14 mouse cellular contexts compared by ENCODE assay signal in genomic region chr15:95963533-95964250, GRCm38 (mm10).
DNase-seq lines count a peak whose midpoint lies in the region; ATAC-seq and TF ChIP-seq lines count a peak whose summit lies in the region.
"Had no signal": no experiment of that assay in that cellular context is flagged by ENCODE, and none has a peak within 500 bp of the region (broad histone marks: within the 10 kb centered on the region; RNA-seq: fewer than 3 reads in every experiment).

No protein-coding gene starts in this region.

- H3K4me2 ChIP-seq in heart, embryonic 11.5 days, result no peak overlapping the region
- H3K4me2 ChIP-seq in CH12.LX (ENCODE audit: insufficient read depth, low read depth, poor library complexity, severe bottlenecking), result peak overlapping the region; percentile 16; the same call in 1 of the 2 replicates
- no peak overlapping the region for H3K4me2 ChIP-seq in forebrain, embryonic 15.5 days (replicated peaks)
- H3K4me2 ChIP-seq: limb, embryonic 13.5 days had no signal

- TF ChIP-seq EP300 in CH12.LX (IDR thresholded peaks at IDR 0.05; ENCODE audit: low read length), result no peak

- ATAC-seq in heart, embryonic 11.5 days (replicated peaks; ENCODE audit: insufficient number of reproducible peaks, low FRiP score, low TSS enrichment), result no peak
- peak; percentile 79 for ATAC-seq in forebrain, embryonic 15.5 days (replicated peaks)
- ATAC-seq in megakaryocyte progenitor cell, adult 5-6 weeks (replicated peaks; ENCODE audit: poor library complexity), result no peak
- no peak for ATAC-seq in megakaryocyte-erythroid progenitor cell, adult 5-6 weeks (replicated peaks; ENCODE audit: low FRiP score, low TSS enrichment, poor library complexity, severe bottlenecking)

- H3K79me2 ChIP-seq in CH12.LX (replicated peaks; ENCODE audit: control insufficient read depth, extremely low read depth, insufficient read depth, poor library complexity, severe bottlenecking), result no peaks in the 10 kb centered on the region

- no peak for TF ChIP-seq CTCF in CH12.LX (conservative IDR thresholded peaks at IDR 0.05 in 1 of 2, IDR thresholded peaks at IDR 0.05 in 1 of 2; ENCODE audit: low read depth in 2 of 2, low read length in 2 of 2)
- TF ChIP-seq CTCF in gastrocnemius, adult 2 months (IDR thresholded peaks at IDR 0.05), result no peak

- H3K4me1 ChIP-seq in heart, embryonic 10.5 days, result peaks cover 20% of the 10 kb centered on the region
- H3K4me1 ChIP-seq in heart, embryonic 11.5 days (ENCODE audit: control insufficient read depth, insufficient read depth, low read length), result peaks cover 9% of the 10 kb centered on the region
- peaks cover 10 to 34% of the 10 kb centered on the region in 2 experiments for H3K4me1 ChIP-seq in CH12.LX (ENCODE audit: control insufficient read depth in 1 of 2, insufficient read depth in 2 of 2)
- H3K4me1 ChIP-seq in forebrain, embryonic 15.5 days, result peaks cover 28% of the 10 kb centered on the region

- no peak for TF ChIP-seq RAD21 in CH12.LX (IDR thresholded peaks at IDR 0.05; ENCODE audit: low read depth, low read length)

- in situ Hi-C loops in CH12.LX (cut with MboI; ENCODE audit: low pct_ligation_motif_present, low pct_unique_long_range_greater_than_20kb, low sequenced_read_pairs), result no loop called here

- H3K9ac ChIP-seq in heart, embryonic 11.5 days (ENCODE audit: low read depth, low read length), result no peak overlapping the region
- H3K9ac ChIP-seq in CH12.LX (ENCODE audit: insufficient read depth, low read depth), result no peak overlapping the region
- no peak overlapping the region for H3K9ac ChIP-seq in forebrain, embryonic 15.5 days (replicated peaks)
- H3K9ac ChIP-seq: limb, embryonic 13.5 days had no signal

- no peak overlapping the region for H3K4me3 ChIP-seq in heart, embryonic 10.5 days
- H3K4me3 ChIP-seq in heart, embryonic 11.5 days (ENCODE audit: low read depth, low read length), result no peak overlapping the region
- no peak overlapping the region for H3K4me3 ChIP-seq in CH12.LX (replicated peaks in 1 of 3; ENCODE audit: low read depth in 2 of 3, low read length in 2 of 3, poor library complexity in 1 of 3)
- no peak overlapping the region for H3K4me3 ChIP-seq in forebrain, embryonic 15.5 days
- no peak overlapping the region for H3K4me3 ChIP-seq in gastrocnemius, adult 2 months
- H3K4me3 ChIP-seq: erythroblast, embryonic 14.5 days; limb, embryonic 13.5 days had no signal

- no peak overlapping the region for H3K27ac ChIP-seq in heart, embryonic 10.5 days
- H3K27ac ChIP-seq in heart, embryonic 11.5 days (ENCODE audit: low read depth, low read length), result no peak overlapping the region
- peak overlapping the region; percentile 73; the same call in 1 of the 2 replicates for H3K27ac ChIP-seq in CH12.LX (ENCODE audit: insufficient read depth, low read depth)
- H3K27ac ChIP-seq in forebrain, embryonic 15.5 days (replicated peaks), result peak overlapping the region; percentile 76
- H3K27ac ChIP-seq in gastrocnemius, adult 2 months, result no peak overlapping the region
- H3K27ac ChIP-seq: limb, embryonic 13.5 days had no signal

- peaks cover 26% of the 10 kb centered on the region for H3K36me3 ChIP-seq in heart, embryonic 10.5 days
- no peaks in the 10 kb centered on the region for H3K36me3 ChIP-seq in heart, embryonic 11.5 days (ENCODE audit: control insufficient read depth, insufficient read depth, low read length)
- peaks cover 23 to 71% of the 10 kb centered on the region in 2 experiments for H3K36me3 ChIP-seq in CH12.LX (replicated peaks in 1 of 2; ENCODE audit: control insufficient read depth in 1 of 2, insufficient read depth in 1 of 2, low read length in 1 of 2)
- 0 out of 2 replicates have a peak, but pooled peaks cover 3% of the 10 kb centered on the region for H3K36me3 ChIP-seq in forebrain, embryonic 15.5 days

- intact Hi-C loops in gastrocnemius, adult 2 months (cut with DNase I), result no loop called here

- H3K27me3 ChIP-seq in heart, embryonic 10.5 days (ENCODE audit: insufficient read depth, poor library complexity, severe bottlenecking), result no peaks in the 10 kb centered on the region
- no peaks in the 10 kb centered on the region for H3K27me3 ChIP-seq in heart, embryonic 11.5 days (ENCODE audit: control insufficient read depth, insufficient read depth, low read length)
- H3K27me3 ChIP-seq in CH12.LX (replicated peaks), result no peaks in the 10 kb centered on the region
- no peaks in the 10 kb centered on the region for H3K27me3 ChIP-seq in forebrain, embryonic 15.5 days
- H3K27me3 ChIP-seq: limb, embryonic 13.5 days had no signal

- TF ChIP-seq POLR2A in CH12.LX (IDR thresholded peaks at IDR 0.05; ENCODE audit: low read depth, low read length), result no peak

- dilution Hi-C loops in CH12.LX (cut with MboI; ENCODE audit: extremely low pct_ligation_motif_present, extremely low pct_unique_long_range_greater_than_20kb, low sequenced_read_pairs), result no loop called here

- peak; percentile 41 for DNase-seq in heart, embryonic 10.5 days (ENCODE audit: low spot score)
- no peak for DNase-seq in CH12.LX (ENCODE audit: extremely low read depth)
- DNase-seq in layer of hippocampus, postnatal 25 days (ENCODE audit: extremely low spot score in 1 of 2, low spot score in 1 of 2), result peak; percentile 24 to 25
- DNase-seq in gastrocnemius, adult 2 months, result no peak
- DNase-seq: adrenal gland, postnatal 25 days; cerebellum, adult 2 months; kidney, postnatal 10 days; thymus, postnatal 25 days had no signal

- no peaks in the 10 kb centered on the region for H3K9me3 ChIP-seq in heart, embryonic 10.5 days
- no peaks in the 10 kb centered on the region for H3K9me3 ChIP-seq in heart, embryonic 11.5 days (replicated peaks; ENCODE audit: control insufficient read depth, low read length)
- no peaks in the 10 kb centered on the region for H3K9me3 ChIP-seq in CH12.LX (replicated peaks; ENCODE audit: low read length)
- no peaks in the 10 kb centered on the region for H3K9me3 ChIP-seq in forebrain, embryonic 15.5 days
- H3K9me3 ChIP-seq: limb, embryonic 13.5 days had no signal

- WGBS in heart, embryonic 10.5 days, result 84% methylated on average over 12 of the region's 12 CpGs
- 82% methylated on average over 12 of the region's 12 CpGs for WGBS in heart, embryonic 11.5 days (ENCODE audit: insufficient replicate concordance)
- whole genome bisulfite sequencing in forebrain, embryonic 15.5 days, result 48% methylated on average over 12 of the region's 12 CpGs

TF ChIP-seq in CH12.LX, 34 proteins besides CTCF, POLR2A, EP300 and RAD21:
- TF ChIP-seq KAT2A (IDR thresholded peaks at IDR 0.05; ENCODE audit: insufficient replicate concordance, low read length) (no peak), E2F4 (IDR thresholded peaks at IDR 0.05; ENCODE audit: insufficient replicate concordance, low read depth, low read length) (no peak), MAZ (IDR thresholded peaks at IDR 0.05; ENCODE audit: low read depth, low read length) (no peak), IRF4 (IDR thresholded peaks at IDR 0.05; ENCODE audit: low read depth, low read length) (no peak), ZKSCAN1 (IDR thresholded peaks at IDR 0.05; ENCODE audit: borderline replicate concordance, low read depth, low read length) (no peak), CHD2 (IDR thresholded peaks at IDR 0.05; ENCODE audit: low read length) (no peak), GABPA (IDR thresholded peaks at IDR 0.05; ENCODE audit: insufficient replicate concordance, low read depth, low read length) (no peak), RCOR1 (conservative IDR thresholded peaks at IDR 0.05; ENCODE audit: low read depth, low read length) (no peak), ZNF384 (IDR thresholded peaks at IDR 0.05; ENCODE audit: low read depth, low read length) (no peak), CHD1 (IDR thresholded peaks at IDR 0.05; ENCODE audit: low read depth, low read length) (no peak), POLR2AphosphoS2 (IDR thresholded peaks at IDR 0.05; ENCODE audit: low read depth, low read length) (no peak), ETS1 (conservative IDR thresholded peaks at IDR 0.05; ENCODE audit: low read depth, low read length) (no peak), UBTF (IDR thresholded peaks at IDR 0.05; ENCODE audit: low read depth, low read length) (no peak), TCF12 (IDR thresholded peaks at IDR 0.05; ENCODE audit: low read depth, low read length) (no peak)
TF ChIP-seq in CH12.LX: peak in this region for 0.

Comparison
In these comparisons a context has a peak if more than half of its experiments do, and no peak if none do; other contexts are left out.
1. DNase-seq: peak in heart, embryonic 10.5 days (single experiment) and layer of hippocampus, postnatal 25 days (2 of 2); none in CH12.LX (single experiment) and gastrocnemius, adult 2 months (single experiment).
2. H3K27ac ChIP-seq: peak in CH12.LX (single experiment) and forebrain, embryonic 15.5 days (single experiment); none in heart, embryonic 10.5 days (single experiment), heart, embryonic 11.5 days (single experiment) and gastrocnemius, adult 2 months (single experiment).